Mouse (Mus musculus) megakaryocyte, embryonic 14.5 days (primary cell): ENCODE data around the gene Aif1l.

Experiments used
- FLI1 ChIP-seq: IDR thresholded peaks from 2 replicates; pipeline ENCODE4 v1.6.1; 2012; ENCODE audit warnings: low read length, inconsistent platforms, mixed read lengths
- GATA1 ChIP-seq: IDR thresholded peaks from 3 replicates; pipeline ENCODE4 v1.6.1; 2012; ENCODE audit warnings: mixed read lengths, low read length, inconsistent platforms, borderline replicate concordance

DNA sequence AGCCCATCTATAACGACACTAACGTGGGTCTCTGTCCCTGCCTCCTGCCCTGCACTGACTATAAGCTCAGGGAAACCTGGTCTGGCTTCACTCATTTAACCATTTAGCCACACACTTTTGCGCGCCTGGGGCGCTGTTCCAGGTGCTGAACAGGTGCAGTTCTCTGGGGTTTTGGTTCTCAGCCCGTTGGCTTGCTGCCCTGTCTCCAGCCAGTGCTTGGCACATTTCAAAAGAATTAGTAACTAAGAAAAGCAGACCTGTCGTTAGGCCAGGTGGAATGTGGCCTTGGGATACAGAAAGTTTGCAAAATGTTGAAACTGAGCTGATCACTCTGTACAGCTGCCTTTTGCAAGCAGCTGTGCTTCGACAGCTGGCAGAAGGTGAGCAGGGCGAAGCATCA lies 25.1 kb upstream of the Aif1l start:
- TF ChIP-seq FLI1 (no peak), GATA1 (no peak)
